ENCODE assay signal across 9 mouse cellular contexts in genomic region chr4:131270192-131270591, GRCm38 (mm10).
DNase-seq lines count a peak whose midpoint lies in the region; ATAC-seq and TF ChIP-seq lines count a peak whose summit lies in the region.
"Had no signal": no experiment of that assay in that cellular context is flagged by ENCODE, and none has a peak within 500 bp of the region (broad histone marks: within the 10 kb centered on the region; RNA-seq: fewer than 3 reads in every experiment).

No protein-coding gene starts in this region.

- WGBS in heart, adult 2 months, result 35% methylated on average over 7 of the region's 7 CpGs
- WGBS in heart, embryonic 11.5 days (ENCODE audit: insufficient replicate concordance), result 9% methylated on average over 7 of the region's 7 CpGs
- WGBS in forebrain, embryonic 15.5 days, result 21% methylated on average over 7 of the region's 7 CpGs

- no peak for TF ChIP-seq EP300 in heart, adult 2 months (IDR thresholded peaks at IDR 0.05; ENCODE audit: insufficient read depth, low read depth, low read length)

- peak in 1 of 2 experiments; percentile 36 for DNase-seq in heart, adult 2 months
- DNase-seq in ovary, postnatal 14 days (ENCODE audit: low spot score), result peak; percentile 18
- no peak for DNase-seq in ovary, adult 18-20 months (ENCODE audit: low spot score)
- DNase-seq in mesoderm, embryonic 11.5 days (ENCODE audit: low read depth, low spot score), result peak; percentile 47
- DNase-seq in urinary bladder, postnatal 10 days (ENCODE audit: low spot score), result no peak
- DNase-seq in thymus, postnatal 14 days, result no peak

- intact Hi-C loops in heart, adult 2 months (cut with DNase I), result no loop called here

- no peak for TF ChIP-seq POLR2A in heart, adult 2 months (IDR thresholded peaks at IDR 0.05; ENCODE audit: insufficient read depth, low read depth, low read length)

- no peak overlapping the region for H3K9ac ChIP-seq in heart, adult 2 months (ENCODE audit: low read depth, low read length)
- H3K9ac ChIP-seq in heart, embryonic 11.5 days (ENCODE audit: low read depth, low read length), result no peak overlapping the region
- no peak overlapping the region for H3K9ac ChIP-seq in forebrain, embryonic 15.5 days (replicated peaks)
- H3K9ac ChIP-seq: midbrain, embryonic 12.5 days had no signal

- TF ChIP-seq CTCF in heart, adult 2 months (IDR thresholded peaks at IDR 0.05), result peak; percentile 58

- H3K4me2 ChIP-seq in heart, embryonic 11.5 days, result no peak overlapping the region
- no peak overlapping the region for H3K4me2 ChIP-seq in forebrain, embryonic 15.5 days (replicated peaks)
- H3K4me2 ChIP-seq: midbrain, embryonic 12.5 days had no signal

- H3K79me2 ChIP-seq in heart, adult 2 months (replicated peaks; ENCODE audit: control insufficient read depth, insufficient read depth, low read length), result no peaks in the 10 kb centered on the region

- no peaks in the 10 kb centered on the region for H3K36me3 ChIP-seq in heart, adult 2 months (ENCODE audit: control insufficient read depth, insufficient read depth, low read length)
- no peaks in the 10 kb centered on the region for H3K36me3 ChIP-seq in heart, embryonic 11.5 days (ENCODE audit: control insufficient read depth, insufficient read depth, low read length)
- H3K36me3 ChIP-seq in forebrain, embryonic 15.5 days, result no peaks in the 10 kb centered on the region
- H3K36me3 ChIP-seq: midbrain, embryonic 12.5 days had no signal

- ATAC-seq in heart, embryonic 11.5 days (replicated peaks; ENCODE audit: insufficient number of reproducible peaks, low FRiP score, low TSS enrichment), result no peak
- peak; percentile 47; the same call in 1 of the 2 replicates for ATAC-seq in forebrain, embryonic 15.5 days (replicated peaks)

- no peaks in the 10 kb centered on the region for H3K9me3 ChIP-seq in heart, embryonic 11.5 days (replicated peaks; ENCODE audit: control insufficient read depth, low read length)
- H3K9me3 ChIP-seq in forebrain, embryonic 15.5 days, result no peaks in the 10 kb centered on the region
- H3K9me3 ChIP-seq: midbrain, embryonic 12.5 days had no signal

- peaks cover 4% of the 10 kb centered on the region for H3K4me1 ChIP-seq in heart, adult 2 months (ENCODE audit: control insufficient read depth, insufficient read depth, low read length)
- no peaks in the 10 kb centered on the region for H3K4me1 ChIP-seq in heart, embryonic 11.5 days (ENCODE audit: control insufficient read depth, insufficient read depth, low read length)
- H3K4me1 ChIP-seq in forebrain, embryonic 15.5 days, result peaks cover 14% of the 10 kb centered on the region

- no peaks in the 10 kb centered on the region for H3K27me3 ChIP-seq in heart, adult 2 months (ENCODE audit: control insufficient read depth, insufficient read depth, low read length)
- peaks cover 16% of the 10 kb centered on the region for H3K27me3 ChIP-seq in heart, embryonic 11.5 days (ENCODE audit: control insufficient read depth, insufficient read depth, low read length)
- no peaks in the 10 kb centered on the region for H3K27me3 ChIP-seq in forebrain, embryonic 15.5 days

- H3K27ac ChIP-seq in heart, adult 2 months, result no peak overlapping the region
- no peak overlapping the region for H3K27ac ChIP-seq in heart, embryonic 11.5 days (ENCODE audit: low read depth, low read length)
- H3K27ac ChIP-seq in forebrain, embryonic 15.5 days (replicated peaks), result no peak overlapping the region
- H3K27ac ChIP-seq: midbrain, embryonic 12.5 days had no signal

- no peak overlapping the region for H3K4me3 ChIP-seq in heart, adult 2 months
- H3K4me3 ChIP-seq in heart, embryonic 11.5 days (ENCODE audit: low read depth, low read length), result no peak overlapping the region
- H3K4me3 ChIP-seq in forebrain, embryonic 15.5 days, result no peak overlapping the region
- H3K4me3 ChIP-seq: midbrain, embryonic 12.5 days had no signal

Comparison
In these comparisons a context has a peak if more than half of its experiments do, and no peak if none do; other contexts are left out.
1. DNase-seq: peak in ovary, postnatal 14 days (single experiment) and mesoderm, embryonic 11.5 days (single experiment); none in ovary, adult 18-20 months (single experiment), urinary bladder, postnatal 10 days (single experiment) and thymus, postnatal 14 days (single experiment).